Comparison of ENCODE assay signal across 27 mouse cellular contexts in genomic region chr9:60491489-60492100, GRCm38 (mm10). TPM values are rescaled to one million over a fixed set of nuclear protein-coding genes. Genes with fewer than 3 reads are reported as not detected.
A peak's percentile ranks its signal among the peaks of the same experiment; 100 is the strongest.
DNase-seq lines count a peak whose midpoint lies in the region; ATAC-seq and TF ChIP-seq lines count a peak whose summit lies in the region.
"Had no signal": no experiment of that assay in that cellular context is flagged by ENCODE, and none has a peak within 500 bp of the region (broad histone marks: within the 10 kb centered on the region; RNA-seq: fewer than 3 reads in every experiment).

No protein-coding gene starts in this region.

- TF ChIP-seq POLR2A in limb, embryonic 14.5 days (IDR thresholded peaks at IDR 0.05; ENCODE audit: borderline replicate concordance, extremely low read depth, insufficient read depth, insufficient read length), result no peak

- H3K27me3 ChIP-seq in intestine, embryonic 16.5 days (replicated peaks; ENCODE audit: control insufficient read depth, insufficient read depth, low read length), result no peaks in the 10 kb centered on the region
- no peaks in the 10 kb centered on the region for H3K27me3 ChIP-seq in intestine, postnatal 0 days (replicated peaks; ENCODE audit: control insufficient read depth, insufficient read depth, low read length)
- no peaks in the 10 kb centered on the region for H3K27me3 ChIP-seq in embryonic facial prominence, embryonic 11.5 days (ENCODE audit: control insufficient read depth, insufficient read depth, low read length)
- no peaks in the 10 kb centered on the region for H3K27me3 ChIP-seq in embryonic facial prominence, embryonic 15.5 days
- no peaks in the 10 kb centered on the region for H3K27me3 ChIP-seq in limb, embryonic 14.5 days (ENCODE audit: control insufficient read depth, insufficient read depth, low read length)
- H3K27me3 ChIP-seq in midbrain, embryonic 13.5 days, result no peaks in the 10 kb centered on the region
- H3K27me3 ChIP-seq: CH12.LX; heart, embryonic 15.5 days; liver, embryonic 13.5 days had no signal

- H3K36me3 ChIP-seq in intestine, embryonic 16.5 days (ENCODE audit: control insufficient read depth, insufficient read depth, low read length), result no peaks in the 10 kb centered on the region
- H3K36me3 ChIP-seq in intestine, postnatal 0 days (ENCODE audit: control insufficient read depth, insufficient read depth), result peaks cover 5% of the 10 kb centered on the region
- H3K36me3 ChIP-seq in embryonic facial prominence, embryonic 11.5 days (replicated peaks; ENCODE audit: control insufficient read depth, insufficient read depth, low read depth, low read length), result no peaks in the 10 kb centered on the region
- H3K36me3 ChIP-seq in embryonic facial prominence, embryonic 15.5 days, result no peaks in the 10 kb centered on the region
- no peaks in the 10 kb centered on the region for H3K36me3 ChIP-seq in limb, embryonic 14.5 days (ENCODE audit: control insufficient read depth, insufficient read depth, low read length)
- no peaks in the 10 kb centered on the region for H3K36me3 ChIP-seq in midbrain, embryonic 13.5 days
- H3K36me3 ChIP-seq: G1E; heart, embryonic 15.5 days; liver, embryonic 13.5 days had no signal

- WGBS in intestine, embryonic 16.5 days, result 63% methylated on average over 16 of the region's 16 CpGs
- 63% methylated on average over 16 of the region's 16 CpGs for WGBS in intestine, postnatal 0 days
- WGBS in embryonic facial prominence, embryonic 11.5 days, result 67% methylated on average over 16 of the region's 16 CpGs
- WGBS in embryonic facial prominence, embryonic 15.5 days, result 35% methylated on average over 16 of the region's 16 CpGs
- WGBS in limb, embryonic 14.5 days, result 21% methylated on average over 16 of the region's 16 CpGs
- 90% methylated on average over 16 of the region's 16 CpGs for WGBS in midbrain, embryonic 13.5 days

- peaks cover 49% of the 10 kb centered on the region for H3K4me1 ChIP-seq in intestine, embryonic 16.5 days (ENCODE audit: control insufficient read depth, insufficient read depth, low read length)
- peaks cover 10% of the 10 kb centered on the region for H3K4me1 ChIP-seq in intestine, postnatal 0 days (replicated peaks; ENCODE audit: control insufficient read depth, insufficient read depth, low read length)
- peaks cover 3% of the 10 kb centered on the region; the same call in 1 of the 2 replicates for H3K4me1 ChIP-seq in embryonic facial prominence, embryonic 11.5 days (ENCODE audit: control insufficient read depth, insufficient read depth, low read length)
- H3K4me1 ChIP-seq in embryonic facial prominence, embryonic 15.5 days, result peaks cover 20% of the 10 kb centered on the region
- peaks cover 40% of the 10 kb centered on the region for H3K4me1 ChIP-seq in limb, embryonic 14.5 days (ENCODE audit: control insufficient read depth, insufficient read depth, low read length)
- H3K4me1 ChIP-seq in midbrain, embryonic 13.5 days (replicated peaks), result no peaks in the 10 kb centered on the region
- H3K4me1 ChIP-seq: liver, embryonic 13.5 days had no signal

- no peak overlapping the region; the same call in 1 of the 2 replicates for H3K9ac ChIP-seq in intestine, embryonic 16.5 days (ENCODE audit: low read depth, low read length)
- no peak overlapping the region for H3K9ac ChIP-seq in intestine, postnatal 0 days (ENCODE audit: low read depth, low read length)
- H3K9ac ChIP-seq in embryonic facial prominence, embryonic 11.5 days (replicated peaks; ENCODE audit: low read length), result no peak overlapping the region
- H3K9ac ChIP-seq in embryonic facial prominence, embryonic 15.5 days, result no peak overlapping the region
- H3K9ac ChIP-seq in limb, embryonic 14.5 days (ENCODE audit: low read depth, low read length, severe bottlenecking), result no peak overlapping the region
- H3K9ac ChIP-seq in midbrain, embryonic 13.5 days (replicated peaks), result no peak overlapping the region
- H3K9ac ChIP-seq: forebrain, postnatal 0 days; heart, embryonic 15.5 days; hindbrain, embryonic 14.5 days; liver, embryonic 13.5 days had no signal

- peak; percentile 64 for DNase-seq in embryonic facial prominence, embryonic 11.5 days (ENCODE audit: low spot score)
- peak; percentile 62 for DNase-seq in limb, embryonic 14.5 days (ENCODE audit: low spot score)
- DNase-seq in cerebellum, adult 9-10 months, result no peak
- no peak for DNase-seq in gastrocnemius, postnatal 25 days
- DNase-seq: adrenal gland, adult 8-10 months; B cell, adult 2 months; cerebellum, adult 18-20 months; forebrain, postnatal 0 days; gastrocnemius, postnatal 14 days; heart, postnatal 36 days; kidney, adult 9 months; kidney, postnatal 14 days; layer of hippocampus, postnatal 36 days; liver, embryonic 13.5 days; lung, adult 2 months; lung, postnatal 14 days had no signal

- no peaks in the 10 kb centered on the region for H3K9me3 ChIP-seq in intestine, embryonic 16.5 days (ENCODE audit: control insufficient read depth, low read length)
- no peaks in the 10 kb centered on the region for H3K9me3 ChIP-seq in intestine, postnatal 0 days (ENCODE audit: control insufficient read depth)
- no peaks in the 10 kb centered on the region for H3K9me3 ChIP-seq in embryonic facial prominence, embryonic 11.5 days (replicated peaks; ENCODE audit: control insufficient read depth, low read length)
- H3K9me3 ChIP-seq in embryonic facial prominence, embryonic 15.5 days (replicated peaks), result no peaks in the 10 kb centered on the region
- no peaks in the 10 kb centered on the region for H3K9me3 ChIP-seq in limb, embryonic 14.5 days (ENCODE audit: control insufficient read depth, low read length)
- no peaks in the 10 kb centered on the region for H3K9me3 ChIP-seq in midbrain, embryonic 13.5 days
- H3K9me3 ChIP-seq: G1E; heart, embryonic 15.5 days; liver, embryonic 13.5 days had no signal

- H3K27ac ChIP-seq in intestine, embryonic 16.5 days (ENCODE audit: low read length), result peak overlapping the region; percentile 38
- H3K27ac ChIP-seq in intestine, postnatal 0 days (ENCODE audit: low read depth, low read length), result no peak overlapping the region
- no peak overlapping the region for H3K27ac ChIP-seq in embryonic facial prominence, embryonic 11.5 days (replicated peaks; ENCODE audit: low read depth, low read length)
- 0 out of 2 replicates have a peak overlapping the region, but pooled peaks have one; percentile 11 for H3K27ac ChIP-seq in embryonic facial prominence, embryonic 15.5 days (replicated peaks)
- peak overlapping the region; percentile 53; the same call in 1 of the 2 replicates for H3K27ac ChIP-seq in limb, embryonic 14.5 days (replicated peaks; ENCODE audit: low read depth, low read length)
- H3K27ac ChIP-seq in midbrain, embryonic 13.5 days, result no peak overlapping the region
- H3K27ac ChIP-seq: heart, embryonic 15.5 days; hindbrain, embryonic 14.5 days; liver, embryonic 13.5 days had no signal

- no peak overlapping the region for H3K4me3 ChIP-seq in intestine, embryonic 16.5 days (ENCODE audit: low read length)
- H3K4me3 ChIP-seq in intestine, postnatal 0 days (ENCODE audit: low read depth, low read length), result no peak overlapping the region
- no peak overlapping the region for H3K4me3 ChIP-seq in embryonic facial prominence, embryonic 11.5 days (ENCODE audit: low read depth, low read length)
- H3K4me3 ChIP-seq in embryonic facial prominence, embryonic 15.5 days (replicated peaks), result no peak overlapping the region
- H3K4me3 ChIP-seq in limb, embryonic 14.5 days (replicated peaks; ENCODE audit: low read length), result no peak overlapping the region
- no peak overlapping the region for H3K4me3 ChIP-seq in midbrain, embryonic 13.5 days (replicated peaks)
- H3K4me3 ChIP-seq: heart, embryonic 15.5 days; liver, embryonic 13.5 days had no signal

- no peak for ATAC-seq in intestine, embryonic 16.5 days
- ATAC-seq in intestine, postnatal 0 days, result no peak
- ATAC-seq in embryonic facial prominence, embryonic 11.5 days (replicated peaks; ENCODE audit: insufficient number of reproducible peaks, low FRiP score, low TSS enrichment, low read depth), result no peak
- no peak for ATAC-seq in embryonic facial prominence, embryonic 15.5 days (ENCODE audit: insufficient number of reproducible peaks, low FRiP score, low TSS enrichment, low read depth)
- peak; percentile 28 for ATAC-seq in limb, embryonic 14.5 days (ENCODE audit: low FRiP score, low read depth)
- ATAC-seq in midbrain, embryonic 13.5 days, result no peak
- ATAC-seq: forebrain, postnatal 0 days; inflammation-experienced regulatory T-cells, adult 6 months had no signal

- TF ChIP-seq CTCF in intestine, postnatal 0 days (IDR thresholded peaks at IDR 0.05; ENCODE audit: low read depth), result no peak

- H3K4me2 ChIP-seq in intestine, embryonic 16.5 days (ENCODE audit: low read depth, low read length), result no peak overlapping the region
- no peak overlapping the region for H3K4me2 ChIP-seq in intestine, postnatal 0 days (replicated peaks; ENCODE audit: low read depth)
- H3K4me2 ChIP-seq in embryonic facial prominence, embryonic 11.5 days (ENCODE audit: low read depth, low read length), result no peak overlapping the region
- H3K4me2 ChIP-seq in embryonic facial prominence, embryonic 15.5 days (replicated peaks), result no peak overlapping the region
- peak overlapping the region; percentile 25; the same call in 1 of the 2 replicates for H3K4me2 ChIP-seq in limb, embryonic 14.5 days (replicated peaks; ENCODE audit: low read depth, low read length, severe bottlenecking)
- H3K4me2 ChIP-seq in midbrain, embryonic 13.5 days (replicated peaks), result no peak overlapping the region
- H3K4me2 ChIP-seq: heart, embryonic 15.5 days; hindbrain, embryonic 14.5 days; liver, embryonic 13.5 days; midbrain, embryonic 11.5 days had no signal

RNA-seq across cellular contexts. Expression of gene Thsd4, which starts 30.3 kb away (rescaled TPM):
- 17.5 and 20.2 TPM in 2 replicates for polyA plus RNA-seq in intestine, embryonic 16.5 days (2015; fragmentation: Nextera tagmentation; extraction: Ambion mirVana)
- 11.4 and 13.6 TPM in 2 replicates for polyA plus RNA-seq in intestine, postnatal 0 days (2015; fragmentation: Nextera tagmentation; extraction: Ambion mirVana)
- 2.6 and 3.0 TPM in 2 replicates for polyA plus RNA-seq in embryonic facial prominence, embryonic 11.5 days (2014; fragmentation: Nextera tagmentation; extraction: Ambion mirVana)
- 26.0 and 30.6 TPM in 2 replicates for polyA plus RNA-seq in embryonic facial prominence, embryonic 15.5 days (2015; fragmentation: Nextera tagmentation; extraction: Ambion mirVana)
- polyA plus RNA-seq in limb, embryonic 14.5 days (2012; rRNA removed), result 30.8 and 37.7 TPM in 2 replicates
- 31.2 and 36.5 TPM in 2 replicates for polyA plus RNA-seq in limb, embryonic 14.5 days (2014; fragmentation: Nextera tagmentation; extraction: Ambion mirVana)
- polyA plus RNA-seq in midbrain, embryonic 13.5 days (2015; fragmentation: Nextera tagmentation; extraction: Ambion mirVana), result 8.0 and 9.9 TPM in 2 replicates
- total RNA-seq in gastrocnemius, postnatal 25 days (2021), result 1 to 10 TPM in 1 of 2 experiments, under 1 TPM in 1; 0.92 to 2.3 TPM
- total RNA-seq: CH12.LX; monocyte, adult 5-6 weeks had no signal
- polyA plus RNA-seq: inflammation-experienced regulatory T-cells, adult 6 months had no signal

Comparison
In these comparisons a context has a peak if more than half of its experiments do, and no peak if none do; other contexts are left out.
1. H3K27ac ChIP-seq: peak in intestine, embryonic 16.5 days (single experiment), embryonic facial prominence, embryonic 15.5 days (single experiment) and limb, embryonic 14.5 days (single experiment); none in intestine, postnatal 0 days (single experiment), embryonic facial prominence, embryonic 11.5 days (single experiment) and midbrain, embryonic 13.5 days (single experiment).
2. DNase-seq: peak in embryonic facial prominence, embryonic 11.5 days (single experiment) and limb, embryonic 14.5 days (single experiment); none in cerebellum, adult 9-10 months (single experiment) and gastrocnemius, postnatal 25 days (single experiment).